Mouse (Mus musculus): ENCODE measurements around the gene Ppp1r9b.

- no peak for TF ChIP-seq POLR2A (IDR thresholded peaks at IDR 0.05; ENCODE audit: extremely low read depth, insufficient read depth, low read length)
- TF ChIP-seq CTCF (IDR thresholded peaks at IDR 0.05; ENCODE audit: low read depth, low read length), result no peak
Measured at GRCm38 (mm10) chr11:95043608-95044007, 52.8 kb downstream of the Ppp1r9b start.
